Mouse (Mus musculus): ENCODE results near the gene Napepld. TPM values are rescaled to one million over a fixed set of nuclear protein-coding genes. Genes with fewer than 3 reads are reported as not detected.

Gene Napepld
- 4.5 TPM for polyA plus RNA-seq (2017; shearing (Covaris generic))

GRCm38 (mm10) chr5:21701351-21702008 is at the start of gene Napepld:
Gene Napepld (minus strand): TSS chr5:21701396.

GRCm38 (mm10) chr5:21736956-21737585 is 35.9 kb upstream of the Napepld start, which contains the start of gene Pmpcb:
Gene Pmpcb (plus strand): TSS chr5:21737141.

GRCm38 (mm10) chr5:21645439-21646132 is 55.6 kb downstream of the Napepld start, which contains the start of the genes Fbxl13 and Armc10:
Gene Fbxl13 (minus strand): TSS chr5:21645634.
Gene Armc10 (plus strand): TSS chr5:21645813.

Other genes with a start within 250 kb of the Napepld start
- not detected for gene Lrrc17, start 157.8 kb downstream of the Napepld start, polyA plus RNA-seq (2017; shearing (Covaris generic))
- not detected for gene Fbxl13, start 55.8 kb downstream of the Napepld start, polyA plus RNA-seq (2017; shearing (Covaris generic))
- 22.9 TPM for gene Armc10, start 55.6 kb downstream of the Napepld start, polyA plus RNA-seq (2017; shearing (Covaris generic))
- gene Pmpcb, start 35.7 kb upstream of the Napepld start, polyA plus RNA-seq (2017; shearing (Covaris generic)), result 74.9 TPM
- 34.4 TPM for gene Dnajc2, start 83.9 kb upstream of the Napepld start, polyA plus RNA-seq (2017; shearing (Covaris generic))
- 163 TPM for gene Psmc2, start 83.9 kb upstream of the Napepld start, polyA plus RNA-seq (2017; shearing (Covaris generic))
- not detected for gene Slc26a5, start 164.2 kb upstream of the Napepld start, polyA plus RNA-seq (2017; shearing (Covaris generic))

Data from CD4-positive, CD25-positive, alpha-beta regulatory T cell, adult 9 weeks (primary cell).